Mouse (Mus musculus) inflammation-experienced regulatory T-cells, adult 6 months (primary cell): ENCODE data around the gene Rbms3. TPM values are rescaled to one million over a fixed set of nuclear protein-coding genes. Genes with fewer than 3 reads are reported as not detected.

Experiments used
- ATAC-seq: one replicate; pipeline ENCODE4 v1.8.0; 2017
- polyA plus RNA-seq, 3 experiments: library from polyadenylated mRNA; unstranded; fragments of 100-300 nt; shearing (Covaris generic); gene quantifications; one replicate each; pipeline ENCODE4 v1.2.1; 2017

Gene Rbms3
- polyA plus RNA-seq, 3 experiments from 2014 or later, result not detected

DNA sequence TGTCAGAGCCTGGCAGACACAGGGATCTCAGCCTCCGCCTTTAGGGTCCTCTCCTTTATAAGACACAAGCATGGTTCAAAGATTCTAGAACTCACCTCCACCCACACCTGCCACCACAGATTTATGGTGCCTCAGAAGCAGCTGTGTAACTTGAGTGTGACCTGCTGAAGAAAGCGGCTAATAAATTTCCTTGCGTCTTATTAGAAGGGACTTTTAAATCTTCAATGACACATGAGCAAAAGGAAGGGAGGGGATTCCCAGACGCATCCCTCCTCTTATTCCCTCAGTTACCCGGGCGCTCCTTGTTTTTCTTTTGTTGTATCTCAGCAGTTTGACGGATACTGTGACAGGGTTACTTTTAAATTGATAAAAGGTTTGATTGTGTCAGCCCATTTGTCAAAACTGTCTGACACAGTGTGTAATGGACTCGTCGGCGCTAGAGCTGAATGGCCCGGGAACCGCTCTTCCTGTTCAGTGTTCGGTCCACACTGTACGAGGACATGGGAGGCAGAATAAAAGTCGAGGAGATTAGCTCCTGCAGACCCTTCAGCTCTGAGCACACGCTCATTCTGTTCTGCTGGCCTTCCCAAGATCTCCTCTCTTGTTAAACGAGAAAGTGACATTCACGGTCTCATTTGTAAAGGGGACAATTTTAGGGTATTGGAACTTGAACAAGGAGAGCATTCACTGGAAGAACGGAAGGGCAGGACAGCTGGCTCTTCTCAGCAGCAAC, 527.3 kb downstream of the Rbms3 start:
- no peak for ATAC-seq

DNA sequence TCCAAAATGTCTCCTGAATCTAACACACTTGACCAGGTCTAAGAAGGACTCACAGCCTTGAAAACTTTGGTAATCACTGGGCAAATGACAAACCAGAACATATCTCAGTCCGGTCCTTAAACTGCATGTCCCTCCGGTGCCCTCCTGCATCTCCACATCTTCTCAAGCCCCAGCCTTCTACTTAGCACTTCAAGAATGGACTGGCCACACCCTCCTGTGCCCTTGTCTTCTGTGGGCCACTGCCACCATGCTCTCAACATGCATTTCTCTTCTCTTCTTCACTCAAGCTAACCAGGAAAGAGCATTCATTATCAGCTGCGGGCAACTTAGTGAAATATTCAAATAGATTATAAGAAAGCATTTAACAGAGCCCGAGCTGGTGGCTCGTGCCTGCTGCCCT, 529.5 kb downstream of the Rbms3 start:
- no peak for ATAC-seq

GRCm38 (mm10) chr9:117093551-117093950, 536.2 kb downstream of the Rbms3 start:
- no peak for ATAC-seq

GRCm38 (mm10) chr9:117092177-117092555, 537.5 kb downstream of the Rbms3 start:
- no peak for ATAC-seq

GRCm38 (mm10) chr9:117091253-117092176, 538.2 kb downstream of the Rbms3 start:
- no peak for ATAC-seq

DNA sequence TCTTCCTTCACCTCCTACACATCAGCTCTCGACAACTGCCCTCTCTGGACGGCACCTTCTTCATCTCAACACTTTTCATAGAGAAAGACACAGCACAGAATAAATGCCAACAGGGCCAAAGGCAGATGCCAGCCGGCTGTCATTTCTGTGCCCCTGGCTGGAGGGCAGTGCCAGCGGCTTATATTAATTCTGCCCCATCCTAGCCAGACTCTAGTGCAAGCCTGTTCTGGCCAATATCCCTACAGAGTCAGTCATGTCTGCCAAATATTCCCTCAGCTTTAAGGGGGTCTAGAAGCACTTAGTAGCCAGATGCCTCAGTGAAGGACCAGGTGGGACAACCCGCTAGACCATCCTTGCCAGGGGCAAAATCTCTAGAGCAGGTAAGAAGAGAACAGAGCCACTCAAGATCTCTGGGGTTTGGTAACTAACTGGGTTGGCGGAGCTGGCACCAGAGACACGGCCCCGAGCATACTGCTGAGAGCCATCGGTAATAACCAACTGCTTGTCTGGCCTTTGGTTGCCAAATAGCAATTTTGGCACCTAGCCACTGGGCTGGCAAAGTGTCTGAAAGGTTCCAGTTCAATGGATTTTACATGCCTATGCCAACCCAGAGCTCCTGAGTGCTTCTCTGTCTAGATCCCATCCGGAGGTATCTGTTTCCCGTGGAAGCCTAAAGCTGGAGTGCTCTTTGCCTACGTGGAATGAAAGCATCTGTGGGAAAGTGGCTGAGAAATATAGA, 540.1 kb downstream of the Rbms3 start:
- ATAC-seq, result no peak

GRCm38 (mm10) chr9:117088309-117088708, 541.4 kb downstream of the Rbms3 start:
- no peak for ATAC-seq

DNA sequence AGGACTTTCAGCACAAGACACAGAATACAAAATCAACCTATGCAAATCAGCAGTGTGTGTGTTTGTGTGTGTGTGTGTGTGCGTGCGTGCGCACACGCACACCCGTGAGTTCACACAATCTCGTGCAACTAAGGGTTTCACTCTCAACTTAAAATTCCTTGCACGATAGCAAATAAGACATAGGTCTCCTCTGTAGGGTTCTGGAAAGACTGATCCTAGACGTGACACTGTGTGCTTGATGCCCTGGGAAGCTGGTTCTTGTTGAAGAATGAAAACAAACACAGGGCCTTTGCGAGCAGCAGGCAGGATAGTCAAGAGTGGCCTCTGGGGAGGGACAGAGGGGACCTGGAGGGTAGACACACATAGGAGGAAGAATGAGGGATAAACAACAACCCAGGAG, 544.0 kb downstream of the Rbms3 start:
- no peak for ATAC-seq

GRCm38 (mm10) chr9:117084471-117084870, 545.2 kb downstream of the Rbms3 start:
- no peak for ATAC-seq

- no peak for ATAC-seq
These were observed 550.2 kb downstream of the Rbms3 start for GRCm38 (mm10) chr9:117079471-117079870.

GRCm38 (mm10) chr9:117077548-117077947, 552.2 kb downstream of the Rbms3 start:
- no peak for ATAC-seq

GRCm38 (mm10) chr9:117076785-117077184, 552.9 kb downstream of the Rbms3 start:
- ATAC-seq, result no peak

GRCm38 (mm10) chr9:117072433-117073099, 557.1 kb downstream of the Rbms3 start:
- no peak for ATAC-seq

DNA sequence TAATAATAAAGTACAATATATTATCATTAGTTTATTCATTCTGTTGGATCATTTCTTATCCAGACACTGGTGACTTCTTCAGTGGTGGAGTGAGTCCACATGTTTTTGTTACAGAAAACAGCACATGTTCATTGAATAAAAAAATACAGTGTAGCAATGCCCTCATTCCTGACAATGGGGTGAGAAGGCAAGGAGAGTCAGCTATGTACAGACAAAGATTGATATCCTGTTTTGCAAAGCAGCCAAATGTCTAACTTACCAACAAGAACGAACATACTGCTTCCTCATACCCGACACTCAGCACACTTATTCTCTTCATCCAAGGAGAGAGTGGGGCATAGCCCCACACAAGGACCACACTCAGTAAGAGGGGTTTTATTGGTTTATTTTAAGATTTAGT, 559.1 kb downstream of the Rbms3 start:
- ATAC-seq, result no peak

- no peak for ATAC-seq
These were observed 560.5 kb downstream of the Rbms3 start for GRCm38 (mm10) chr9:117069232-117069631.

GRCm38 (mm10) chr9:117067703-117068419, 561.9 kb downstream of the Rbms3 start:
- no peak for ATAC-seq

DNA sequence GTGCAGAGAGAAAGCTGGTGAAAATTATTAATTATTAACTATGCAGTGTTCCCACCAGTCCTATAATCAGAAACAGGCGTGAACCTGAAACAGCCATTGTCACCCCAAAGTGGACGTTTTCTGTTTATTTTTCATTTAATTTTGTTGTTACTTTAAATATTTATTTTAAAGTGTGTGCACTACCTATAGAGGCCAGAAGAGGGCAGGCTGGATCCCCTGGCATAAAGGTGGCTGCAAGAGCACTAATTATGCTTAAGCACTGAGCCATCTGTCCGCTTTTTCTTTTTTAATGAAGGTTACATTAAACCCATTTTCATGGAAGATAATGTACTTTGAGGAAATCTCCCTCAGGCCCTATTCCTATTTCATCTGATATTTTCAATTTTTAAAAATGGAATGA, 563.2 kb downstream of the Rbms3 start:
- ATAC-seq, result no peak

DNA sequence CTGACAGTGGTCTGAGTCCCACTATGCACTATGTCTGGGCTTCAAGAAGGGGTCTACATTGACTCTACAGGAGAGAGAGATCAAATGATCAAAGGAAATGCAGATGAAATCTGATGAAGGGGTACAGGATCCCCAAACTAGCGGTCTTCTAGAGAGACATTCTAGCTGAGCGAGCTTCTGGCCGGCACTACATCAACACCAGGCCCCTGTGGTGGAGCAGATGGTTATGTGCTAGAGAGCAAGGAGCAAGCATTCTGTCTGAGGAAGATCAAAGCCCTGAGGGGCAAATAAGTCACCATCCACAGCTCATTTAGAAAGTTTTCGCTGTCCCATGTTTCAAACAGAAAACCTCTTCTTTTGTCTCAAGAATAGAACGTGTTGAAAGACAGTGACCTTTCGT, 564.1 kb downstream of the Rbms3 start:
- no peak for ATAC-seq

GRCm38 (mm10) chr9:117059586-117059985, 570.1 kb downstream of the Rbms3 start:
- no peak for ATAC-seq

- no peak for ATAC-seq
These were observed 570.6 kb downstream of the Rbms3 start for GRCm38 (mm10) chr9:117059135-117059534.

DNA sequence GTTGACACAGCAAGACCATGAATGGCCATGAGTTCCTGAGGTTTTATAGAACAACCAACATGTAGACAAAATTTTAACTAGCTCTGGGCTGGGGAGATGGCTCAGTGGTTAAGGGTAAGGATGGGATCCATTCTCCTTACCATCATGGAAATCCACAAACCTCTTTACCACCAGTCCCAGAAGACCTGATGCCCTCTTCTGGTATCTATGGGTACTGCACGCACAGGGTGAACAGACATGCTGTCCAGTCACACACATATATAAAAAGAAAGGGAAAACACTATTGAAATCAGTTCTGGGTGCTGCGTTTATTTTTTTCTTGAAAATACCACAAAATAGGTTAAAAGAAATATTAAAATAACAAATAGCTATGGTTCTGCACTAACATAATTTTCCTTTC, 577.8 kb downstream of the Rbms3 start:
- ATAC-seq, result no peak

DNA sequence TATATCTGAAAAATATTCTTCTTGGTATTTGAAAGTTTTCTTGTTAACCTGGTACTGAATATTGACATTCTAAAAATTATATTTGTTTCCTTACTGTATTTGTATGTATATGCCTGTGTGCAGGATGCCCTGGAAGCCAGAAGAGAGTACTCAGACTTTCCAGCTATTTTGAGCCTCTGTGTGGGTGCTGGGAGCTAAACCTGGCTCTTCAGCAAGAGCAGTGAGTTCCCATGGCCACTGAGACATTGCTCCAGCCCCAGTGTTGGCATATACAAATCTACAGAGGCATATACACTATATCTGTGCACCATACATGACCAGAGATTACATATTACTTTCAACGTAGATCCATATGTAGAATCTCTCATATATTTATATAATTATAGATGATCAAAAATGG, 581.1 kb downstream of the Rbms3 start:
- ATAC-seq, result no peak
